Mouse (Mus musculus) liver, postnatal 0 days (tissue): ENCODE data around the gene Pigq. TPM values are rescaled to one million over a fixed set of nuclear protein-coding genes. Genes with fewer than 3 reads are reported as not detected.

ENCODE experiments used
- ATAC-seq: fragments of 200-750 bp; cut with Nextera tagmentation; 2 replicates; pipeline ENCODE4 v1.8.0; 2017; ENCODE audit warnings: mild to moderate bottlenecking, moderate library complexity
- DNase-seq: peaks from one replicate; pipeline ENCODE4 v3.0.0-alpha.2; 2016
- H3K27ac ChIP-seq: fragments of 300-500 bp; sonication (generic); 2 replicates; pipeline ENCODE4 v1.5.1; 2014; ENCODE audit warnings: antibody characterized with exemption, moderate library complexity, mild to moderate bottlenecking, low read depth
- H3K27me3 ChIP-seq: fragments of 300-500 bp; sonication (generic); 2 replicates; pipeline ENCODE4 v1.6.1; 2014; ENCODE audit warnings: low read length, control low read depth, mixed read lengths; ENCODE audit not compliant: insufficient read depth
- H3K36me3 ChIP-seq: fragments of 300-500 bp; sonication (generic); replicated peaks from 2 replicates; pipeline ENCODE4 v1.6.1; 2014; ENCODE audit warnings: mild to moderate bottlenecking, control low read depth, low read length, moderate library complexity, mixed read lengths; ENCODE audit not compliant: insufficient read depth
- H3K4me1 ChIP-seq: fragments of 300-500 bp; sonication (generic); 2 replicates; pipeline ENCODE4 v1.6.1; 2014; ENCODE audit warnings: antibody characterized with exemption, mild to moderate bottlenecking, control low read depth; ENCODE audit not compliant: insufficient read depth
- H3K4me2 ChIP-seq: fragments of 300-500 bp; sonication (generic); 2 replicates; pipeline ENCODE4 v1.6.1; 2014; ENCODE audit warnings: low read depth, mild to moderate bottlenecking, low read length, moderate library complexity, mixed read lengths
- H3K4me3 ChIP-seq: fragments of 300-500 bp; sonication (generic); 2 replicates; pipeline ENCODE4 v1.5.1; 2014; ENCODE audit warnings: low read depth, low read length
- H3K9ac ChIP-seq: fragments of 300-500 bp; sonication (generic); replicated peaks from 2 replicates; pipeline ENCODE4 v1.6.1; 2014; ENCODE audit warnings: mild to moderate bottlenecking, moderate library complexity
- H3K9me3 ChIP-seq: fragments of 300-500 bp; sonication (generic); 2 replicates; pipeline ENCODE4 v1.6.1; 2016; ENCODE audit warnings: mild to moderate bottlenecking, control low read depth, low read length, mixed read lengths
- CTCF ChIP-seq: sonication (generic); IDR thresholded peaks from 2 replicates; pipeline ENCODE4 v1.5.1; 2016; ENCODE audit warnings: antibody characterized with exemption, low read depth
- EP300 ChIP-seq: IDR thresholded peaks from 2 replicates; pipeline ENCODE4 v1.6.1; 2016; ENCODE audit warnings: antibody characterized with exemption, low read depth, mild to moderate bottlenecking
- WGBS: fragments of 180-500 bp; shearing (Covaris S2); extraction: QIAGEN DNeasy Blood & Tissue Kit; methylation state at CpG from one replicate; pipeline ENCODE4 v1.1.7; 2014; ENCODE audit not compliant: insufficient replicate concordance; 5-methylcytosine and 5-hydroxymethylcytosine counted together
- polyA plus RNA-seq: library from polyadenylated mRNA; unstranded; fragments of >200 nt; fragmentation: Nextera tagmentation; extraction: Ambion mirVana; gene quantifications from 2 replicates; pipeline ENCODE4 v1.2.1, GENCODE M21; 2015

Pigq gene
- polyA plus RNA-seq, 1 experiment from 2014 or later: 58.7 TPM

DNA sequence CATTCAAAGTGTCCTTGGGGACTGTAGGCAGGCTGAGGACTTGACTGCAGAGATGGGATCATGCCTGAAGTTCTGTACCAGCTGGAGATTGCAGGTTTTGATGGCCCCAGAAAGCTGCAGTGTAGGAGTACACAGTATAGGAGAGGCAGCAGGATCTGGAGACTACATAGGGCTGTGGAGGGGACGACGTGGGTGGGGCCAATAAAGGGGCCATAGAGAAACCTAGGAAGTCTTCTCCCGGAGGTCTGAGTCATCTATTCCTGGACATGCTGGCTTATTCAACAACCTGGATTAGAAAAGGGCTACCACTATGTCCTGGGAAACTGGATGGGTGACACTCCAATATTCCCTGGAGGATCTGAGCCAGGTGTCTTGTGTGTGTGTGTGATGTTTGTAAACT is 11.0 kb upstream of the Pigq start:
- Histone ChIP-seq H3K9ac (no peak overlapping the region), H3K4me1 (peaks cover 15% of the 10 kb centered on the region), H3K27ac (no peak overlapping the region), H3K9me3 (no peaks in the 10 kb centered on the region), H3K4me3 (no peak overlapping the region), H3K27me3 (peaks cover 30% of the 10 kb centered on the region), H3K4me2 (no peak overlapping the region), H3K36me3 (no peaks in the 10 kb centered on the region; the same call in 1 of the 2 replicates)
- no peak for DNase-seq
- 46% methylated on average over 3 of the region's 3 CpGs for WGBS
- no peak for TF ChIP-seq CTCF
- TF ChIP-seq EP300: no peak
- ATAC-seq: no peak

DNA sequence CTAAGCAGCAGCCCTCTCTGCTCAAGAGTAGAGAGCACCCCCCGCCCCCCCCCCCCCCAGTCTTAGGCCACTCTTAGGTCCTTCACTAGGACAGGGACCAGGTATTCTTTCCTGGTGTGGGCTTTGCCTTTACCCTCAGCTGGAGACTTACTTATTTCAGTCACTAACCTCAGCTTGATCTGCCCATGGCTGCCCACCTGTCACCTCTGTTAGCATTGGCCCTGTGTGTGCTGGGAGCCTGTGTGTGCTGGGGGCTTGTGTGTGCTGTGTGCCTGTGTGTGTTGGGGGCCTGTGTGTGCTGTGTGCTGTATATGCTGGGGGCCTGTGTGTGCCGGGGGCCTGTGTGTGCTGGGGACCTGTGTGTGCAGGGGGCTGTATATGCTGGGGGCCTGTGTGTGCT is 9.9 kb upstream of the Pigq start:
- DNase-seq (no peak), ATAC-seq (no peak)
- H3K9ac ChIP-seq: no peak overlapping the region
- no peaks in the 10 kb centered on the region for H3K9me3 ChIP-seq
- peaks cover 10% of the 10 kb centered on the region for H3K4me1 ChIP-seq
- 62% methylated on average over 2 of the region's 2 CpGs for WGBS
- H3K4me3 ChIP-seq: no peak overlapping the region
- peaks cover 40% of the 10 kb centered on the region for H3K27me3 ChIP-seq
- no peak for TF ChIP-seq EP300
- TF ChIP-seq CTCF: no peak
- no peaks in the 10 kb centered on the region; the same call in 1 of the 2 replicates for H3K36me3 ChIP-seq
- H3K27ac ChIP-seq: no peak overlapping the region
- no peak overlapping the region for H3K4me2 ChIP-seq

DNA sequence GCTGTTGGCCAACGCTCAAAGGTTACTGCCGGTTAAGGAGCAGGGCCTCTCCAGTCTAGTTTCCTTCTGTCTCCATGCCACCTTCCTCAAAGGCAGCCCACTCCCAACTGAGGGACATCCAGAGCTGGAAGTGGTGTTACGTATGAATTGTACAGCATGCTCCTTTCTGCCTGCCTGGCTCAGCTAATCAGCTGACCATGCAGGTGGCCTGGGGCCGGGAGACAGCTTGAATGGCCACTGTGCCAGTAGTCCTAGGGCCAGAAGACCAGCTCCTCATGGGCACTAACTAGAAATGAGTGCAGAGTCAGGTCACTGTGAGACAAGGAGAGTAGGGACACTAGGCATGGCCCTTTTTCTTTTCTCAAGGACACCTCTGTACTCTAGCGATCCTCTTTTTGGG is 8.4 kb upstream of the Pigq start:
- Histone ChIP-seq H3K36me3 (no peaks in the 10 kb centered on the region), H3K27ac (no peak overlapping the region), H3K4me3 (no peak overlapping the region), H3K4me1 (peaks cover 10% of the 10 kb centered on the region), H3K9ac (no peak overlapping the region), H3K27me3 (peaks cover 42% of the 10 kb centered on the region), H3K9me3 (no peaks in the 10 kb centered on the region), H3K4me2 (no peak overlapping the region)
- WGBS: 79% methylated on average over 5 of the region's 5 CpGs
- no peak for ATAC-seq
- no peak for TF ChIP-seq CTCF
- no peak for TF ChIP-seq EP300
- DNase-seq: no peak

DNA sequence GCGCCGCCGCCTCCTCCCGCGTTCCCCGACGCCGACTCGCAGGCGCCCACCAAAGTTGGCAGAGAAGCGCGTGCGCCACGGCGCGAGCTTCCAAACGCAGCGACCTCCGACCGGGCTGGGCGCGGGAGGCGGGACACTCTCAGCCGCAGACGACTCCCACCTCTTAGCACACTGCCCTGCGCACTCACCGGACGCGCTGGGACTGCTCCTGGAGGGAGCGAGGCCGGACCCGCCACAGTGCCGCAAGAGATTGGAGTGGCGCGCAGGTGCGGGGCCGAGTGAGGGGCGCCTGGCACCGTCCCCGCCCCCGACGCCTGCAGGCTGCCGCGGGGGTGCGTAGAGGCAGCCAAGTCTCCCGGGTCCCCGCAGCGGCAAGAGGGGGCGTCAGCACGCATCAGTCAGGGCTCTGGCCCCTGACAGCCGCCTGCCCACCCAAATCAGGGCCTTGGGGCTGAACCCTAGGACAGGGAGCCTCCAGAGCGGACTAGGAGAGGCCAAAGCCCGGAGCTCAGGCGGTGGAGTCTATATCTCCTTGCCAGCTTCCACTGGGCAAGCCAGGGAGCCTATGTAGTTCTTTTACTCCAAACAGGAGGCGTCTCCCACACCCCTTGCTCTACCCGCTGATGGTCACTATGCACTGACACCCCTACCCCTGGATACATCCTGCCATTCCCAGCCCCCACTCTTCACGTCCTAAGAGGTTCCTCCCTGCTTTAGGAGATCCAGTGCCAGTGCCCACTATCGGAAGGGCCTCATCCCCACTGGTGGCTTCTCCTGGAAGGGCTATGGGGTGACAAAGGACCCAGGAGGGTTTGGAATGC is 7.3 kb upstream of the Pigq start, which contains the start of gene A930017K11Rik:
Gene A930017K11Rik, minus strand, starts transcription at position 763 of the 821 bp plus-strand sequence.
- Histone ChIP-seq H3K4me1 (peaks cover 18% of the 10 kb centered on the region), H3K4me3 (peak within 1 kb of the TSS; percentile 39), H3K36me3 (no peaks in the 10 kb centered on the region), H3K4me2 (peak within 1 kb of the TSS; percentile 72), H3K9me3 (no peaks in the 10 kb centered on the region), H3K27ac (no peak within 1 kb of the TSS), H3K9ac (0 out of 2 replicates have a peak within 1 kb of the TSS, but pooled peaks have one; percentile 44), H3K27me3 (peaks cover 42% of the 10 kb centered on the region)
- TF ChIP-seq CTCF (no peak), EP300 (no peak)
- DNase-seq (no peak), ATAC-seq (peak; percentile 37; the same call in 1 of the 2 replicates)
- WGBS: 3% methylated on average over 47 of the region's 58 CpGs

DNA sequence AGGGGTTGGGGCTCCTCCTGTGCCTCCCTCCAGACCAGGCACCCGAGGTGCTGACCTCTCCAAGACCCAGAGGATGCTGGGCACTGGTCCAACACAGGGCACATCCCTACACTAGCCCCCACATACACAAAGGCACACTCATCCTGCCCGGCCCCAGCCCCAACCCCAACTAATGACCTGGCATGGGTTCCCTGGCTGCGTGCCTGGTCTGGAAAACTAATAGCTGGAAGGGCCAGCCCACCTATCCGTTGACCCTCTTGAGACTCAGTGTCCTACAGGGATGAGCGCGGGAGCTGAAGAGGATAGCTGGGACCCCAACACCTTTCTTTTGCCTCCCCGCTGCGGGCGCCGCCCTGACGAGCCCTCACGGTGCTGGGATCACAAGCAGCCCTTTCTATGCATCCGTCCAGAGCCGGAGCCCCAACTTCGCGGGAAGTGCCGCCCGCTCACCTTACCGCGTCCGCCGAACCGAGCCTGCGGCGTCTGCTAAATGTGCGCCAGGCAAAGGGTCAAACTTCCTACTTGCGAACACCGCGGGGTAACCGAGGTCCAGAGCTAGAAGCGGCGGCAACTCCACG is 6.6 kb upstream of the Pigq start:
- Histone ChIP-seq H3K9me3 (no peaks in the 10 kb centered on the region), H3K27ac (no peak overlapping the region), H3K9ac (0 out of 2 replicates have a peak overlapping the region, but pooled peaks have one; percentile 44), H3K36me3 (no peaks in the 10 kb centered on the region), H3K4me2 (peak overlapping the region; percentile 72), H3K4me1 (peaks cover 25% of the 10 kb centered on the region), H3K27me3 (peaks cover 42% of the 10 kb centered on the region), H3K4me3 (peak overlapping the region; percentile 39)
- DNase-seq: no peak
- ATAC-seq: peak; percentile 13; the same call in 1 of the 2 replicates
- no peak for TF ChIP-seq EP300
- TF ChIP-seq CTCF: no peak
- WGBS: under 1% methylated on average over 33 of the region's 33 CpGs

DNA sequence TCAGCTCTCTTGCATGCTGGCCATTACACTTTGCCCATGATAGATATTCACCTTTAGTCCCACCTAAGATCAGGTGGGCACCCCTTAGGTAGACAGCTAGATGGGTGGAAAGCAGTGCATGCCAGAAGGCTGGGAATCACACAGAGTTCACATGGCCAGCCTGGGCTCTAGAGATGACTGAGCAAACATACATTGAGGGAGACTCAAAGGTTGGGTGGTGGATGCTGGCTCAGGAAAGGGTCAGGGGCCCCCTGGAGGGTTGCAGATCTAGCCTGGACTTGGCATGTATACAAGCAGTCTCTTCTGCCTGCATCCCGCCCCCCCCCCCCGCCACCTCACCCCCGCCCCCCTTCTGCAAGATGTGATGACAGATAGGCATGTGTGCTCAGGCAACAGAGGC is 6.0 kb upstream of the Pigq start:
- Histone ChIP-seq H3K4me1 (peaks cover 30% of the 10 kb centered on the region), H3K9me3 (no peaks in the 10 kb centered on the region), H3K9ac (no peak overlapping the region), H3K27ac (no peak overlapping the region), H3K36me3 (no peaks in the 10 kb centered on the region), H3K4me3 (no peak overlapping the region), H3K4me2 (peak overlapping the region; percentile 72; the same call in 1 of the 2 replicates), H3K27me3 (peaks cover 42% of the 10 kb centered on the region)
- DNase-seq: no peak
- WGBS: 0% methylated on average over 1 of the region's 3 CpGs
- TF ChIP-seq CTCF: no peak
- TF ChIP-seq EP300: no peak
- ATAC-seq: no peak
